Mouse (Mus musculus): Measurements from ENCODE around the gene Tmpo.

The Tmpo gene

DNA sequence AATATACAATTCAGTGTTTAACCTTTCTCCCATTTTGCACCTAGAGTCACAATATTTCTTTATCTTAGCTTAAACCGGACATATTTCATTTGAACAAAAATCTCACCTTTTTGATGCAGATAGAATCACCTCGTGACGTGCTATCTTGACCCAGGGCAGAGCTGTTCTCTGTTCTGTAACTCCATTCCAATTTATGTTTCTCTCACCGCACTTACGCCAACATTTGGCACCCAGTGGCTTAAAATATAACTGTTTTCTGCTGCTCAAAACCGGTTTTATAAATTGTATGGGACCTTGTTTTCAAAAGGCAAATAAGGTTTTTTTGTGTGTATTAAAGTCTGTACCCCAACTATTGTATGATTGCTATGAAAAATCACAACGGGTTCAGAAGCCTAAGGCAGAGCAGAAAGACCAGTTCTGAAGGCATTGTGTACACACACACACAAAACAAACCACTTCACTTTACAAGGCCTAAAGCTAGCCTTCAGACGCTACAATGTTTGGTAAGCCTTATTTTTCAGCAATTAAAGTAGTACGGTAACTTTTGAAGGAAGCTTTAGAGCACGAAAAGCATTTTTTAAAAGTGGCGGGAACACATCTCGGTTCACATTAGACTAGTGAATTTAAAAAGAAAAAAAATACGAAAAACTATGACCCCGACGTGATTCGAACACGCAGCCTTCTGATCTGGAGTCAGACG lies at the start of gene Tmpo:
Tmpo (minus strand) TSS at position 555 of the 700 bp plus-strand sequence.
- no peak for DNase-seq (ENCODE audit: low spot score in 2 of 2)

GRCm38 (mm10) chr10:91230400-91230799 lies 49.3 kb upstream of the Tmpo start:
- DNase-seq (ENCODE audit: low spot score in 2 of 2), result no peak

DNA sequence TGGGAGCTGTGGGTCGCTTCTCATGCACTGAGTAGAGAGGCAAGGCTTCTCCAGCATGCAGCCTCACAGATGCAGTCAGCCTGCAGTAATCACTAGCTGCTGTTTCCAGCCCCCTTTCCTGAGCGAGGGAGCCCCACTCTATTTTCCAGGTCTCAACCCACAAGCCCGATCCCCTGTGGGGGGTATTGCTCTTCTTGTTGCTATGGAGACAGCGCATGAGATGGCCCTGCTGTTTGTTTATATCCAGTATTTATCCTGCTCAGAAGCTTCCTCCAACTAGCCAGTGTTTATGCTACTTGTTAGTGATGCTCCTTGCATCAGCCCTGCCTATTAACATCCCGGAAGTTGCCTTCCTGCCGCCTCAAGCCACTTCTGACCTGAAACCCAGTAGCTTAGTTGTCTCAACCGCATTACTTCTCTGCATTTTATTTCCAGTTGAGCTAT lies 48.4 kb upstream of the Tmpo start:
- no peak for DNase-seq (ENCODE audit: low spot score in 2 of 2)

GRCm38 (mm10) chr10:91228924-91229517 lies 47.9 kb upstream of the Tmpo start:
- no peak for DNase-seq (ENCODE audit: low spot score in 2 of 2)

DNA sequence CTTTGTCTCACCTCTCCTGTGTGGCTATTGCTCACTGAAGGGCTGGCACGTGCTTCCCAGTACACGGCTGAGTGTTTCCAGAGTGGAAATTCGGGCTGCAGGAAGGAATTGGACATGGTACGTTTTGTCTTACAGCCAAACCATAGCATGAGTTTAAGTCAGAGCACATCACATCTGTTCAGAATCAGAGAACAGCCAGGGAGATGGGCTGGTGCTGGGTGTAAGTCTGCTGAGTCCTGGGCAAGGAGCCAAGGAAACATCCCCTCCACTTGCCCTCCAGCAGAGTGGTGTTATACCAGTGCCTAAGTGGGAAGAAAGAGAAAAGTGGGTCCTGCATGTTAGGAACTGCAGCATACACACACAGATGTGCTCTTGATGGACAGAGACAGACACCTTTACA lies 45.9 kb upstream of the Tmpo start:
- no peak for DNase-seq (ENCODE audit: low spot score in 2 of 2)

DNA sequence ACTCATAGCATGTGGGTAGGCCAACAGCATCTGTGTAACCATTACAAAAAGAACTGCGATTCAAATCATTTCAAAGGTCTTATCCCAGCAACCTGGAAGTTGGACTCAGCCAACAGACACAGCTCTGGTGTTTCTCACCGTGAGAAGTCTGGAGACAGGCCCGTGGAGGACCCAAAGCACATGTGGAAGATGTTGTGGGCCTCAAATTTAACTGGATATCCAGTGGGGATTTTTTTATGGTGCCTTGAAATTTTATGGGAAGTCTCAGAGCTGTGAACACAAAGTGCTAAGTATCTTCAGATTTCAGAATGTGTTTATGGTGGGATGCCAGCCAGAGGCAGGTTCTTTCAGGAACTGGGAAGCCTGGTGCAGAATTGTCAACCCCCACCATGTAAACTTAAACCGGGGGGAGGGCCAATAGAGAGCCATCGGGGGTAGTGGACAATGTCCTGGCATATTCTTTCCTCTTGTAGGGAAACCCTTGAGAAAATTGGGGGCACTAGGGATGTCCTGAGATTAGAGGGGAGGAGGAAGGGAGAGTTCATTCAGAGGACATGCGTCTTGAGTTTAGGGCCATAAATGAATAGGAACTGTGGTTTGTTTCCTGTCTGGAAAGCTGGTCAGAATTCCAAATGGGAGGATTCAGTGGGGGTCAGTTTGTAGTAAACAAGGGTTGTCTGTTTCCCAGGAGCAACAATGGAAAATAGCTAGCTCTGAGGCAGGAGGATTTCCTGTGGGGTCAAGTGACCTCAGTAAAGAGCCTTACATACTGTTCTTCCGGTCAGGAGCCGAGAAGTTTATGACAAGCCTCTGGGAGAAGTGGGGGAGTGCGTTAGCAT lies 41.5 kb upstream of the Tmpo start:
- no peak for DNase-seq (ENCODE audit: low spot score in 2 of 2)

DNA sequence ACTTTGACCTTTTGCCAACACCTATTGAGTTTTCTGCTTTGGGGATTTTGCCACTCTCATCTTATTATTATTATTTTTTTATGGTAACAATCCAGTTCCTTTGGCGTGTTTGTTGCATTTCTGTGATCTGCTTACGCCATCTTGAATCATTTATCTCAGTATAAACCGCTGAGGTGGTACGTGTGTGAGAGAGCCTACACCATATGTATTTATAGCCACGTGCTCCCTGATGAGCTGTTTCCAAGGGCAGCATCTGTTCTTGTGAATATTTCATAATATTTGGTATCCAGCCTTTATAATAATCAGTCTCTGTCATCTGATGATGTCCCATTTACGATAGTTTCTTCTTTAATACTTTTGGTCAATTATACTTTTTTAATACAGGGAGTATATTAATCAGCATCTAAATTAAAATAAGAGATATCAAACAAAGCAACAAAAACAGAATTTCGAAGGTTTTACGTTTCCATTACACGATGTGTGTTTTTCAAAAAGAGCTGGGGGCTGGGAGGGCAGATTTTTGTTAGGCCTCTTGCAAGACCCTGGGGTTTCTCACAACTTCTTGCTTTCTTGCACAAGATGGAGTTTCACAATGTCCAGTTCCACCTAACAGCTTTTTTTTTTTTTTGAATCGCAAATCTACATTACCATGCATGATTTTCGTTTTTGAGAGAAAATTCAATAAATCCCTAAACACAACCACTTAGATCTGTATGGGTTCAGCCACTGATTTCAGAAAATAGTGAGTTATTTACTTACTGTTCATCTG lies 28.0 kb upstream of the Tmpo start:
- no peak for DNase-seq (ENCODE audit: low spot score in 2 of 2)

GRCm38 (mm10) chr10:91208461-91208860 lies 27.3 kb upstream of the Tmpo start:
- DNase-seq (ENCODE audit: low spot score in 2 of 2), result no peak

DNA sequence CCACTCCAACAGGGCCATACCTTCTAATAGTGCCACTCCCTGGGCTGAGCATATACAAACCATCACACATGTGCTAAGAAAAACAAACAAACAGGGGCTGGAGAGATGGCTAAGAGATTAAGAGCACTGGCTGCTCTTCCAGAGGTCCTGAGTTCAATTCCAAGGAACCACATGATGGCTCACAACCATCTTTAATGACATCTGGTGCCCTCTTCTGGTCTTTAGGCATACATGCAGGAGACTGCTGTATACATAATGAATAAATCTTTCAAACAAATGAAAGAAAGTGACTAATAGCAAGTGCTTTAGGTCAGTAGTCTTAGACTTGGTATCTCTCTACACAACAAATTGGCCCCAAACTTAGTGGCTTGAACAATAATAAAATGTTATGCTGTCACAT lies 26.2 kb upstream of the Tmpo start:
- no peak for DNase-seq (ENCODE audit: low spot score in 2 of 2)

GRCm38 (mm10) chr10:91205632-91206031 lies 24.5 kb upstream of the Tmpo start:
- no peak for DNase-seq (ENCODE audit: low spot score in 2 of 2)

- no peak for DNase-seq (ENCODE audit: low spot score in 2 of 2)
Measured at GRCm38 (mm10) chr10:91200581-91200980, 19.5 kb upstream of the Tmpo start.

DNA sequence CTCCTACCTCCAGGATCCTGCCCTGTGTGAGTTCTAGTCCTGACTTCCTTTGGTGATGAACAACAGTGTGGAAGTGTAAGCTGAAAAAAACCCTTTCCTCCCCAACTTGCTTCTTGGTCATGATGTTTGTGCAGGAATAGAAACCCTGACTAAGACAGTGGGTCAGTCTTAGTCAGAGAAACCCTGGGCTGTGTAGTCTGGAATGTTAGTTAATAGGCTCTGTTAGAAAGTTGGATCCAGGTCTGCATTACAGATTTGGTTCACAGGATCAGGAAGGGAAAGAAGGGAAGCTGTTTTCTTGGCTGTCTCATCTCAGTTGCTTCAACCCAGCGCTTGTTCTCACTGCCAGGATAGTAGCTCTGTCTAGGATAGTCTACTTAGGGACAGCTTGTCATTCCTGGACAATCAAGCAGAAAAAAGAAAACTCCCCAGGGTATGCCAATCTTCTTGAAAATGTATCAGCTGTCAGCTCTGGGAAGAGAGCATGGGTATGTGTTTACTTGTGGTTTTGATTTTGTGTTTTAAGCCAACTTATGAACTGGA lies 18.2 kb upstream of the Tmpo start:
- no peak for DNase-seq (ENCODE audit: low spot score in 2 of 2)

GRCm38 (mm10) chr10:91197704-91198103 lies 16.6 kb upstream of the Tmpo start:
- no peak for DNase-seq (ENCODE audit: low spot score in 2 of 2)

- no peak for DNase-seq (ENCODE audit: low spot score in 2 of 2)
Measured at GRCm38 (mm10) chr10:91196778-91197177, 15.7 kb upstream of the Tmpo start.

DNA sequence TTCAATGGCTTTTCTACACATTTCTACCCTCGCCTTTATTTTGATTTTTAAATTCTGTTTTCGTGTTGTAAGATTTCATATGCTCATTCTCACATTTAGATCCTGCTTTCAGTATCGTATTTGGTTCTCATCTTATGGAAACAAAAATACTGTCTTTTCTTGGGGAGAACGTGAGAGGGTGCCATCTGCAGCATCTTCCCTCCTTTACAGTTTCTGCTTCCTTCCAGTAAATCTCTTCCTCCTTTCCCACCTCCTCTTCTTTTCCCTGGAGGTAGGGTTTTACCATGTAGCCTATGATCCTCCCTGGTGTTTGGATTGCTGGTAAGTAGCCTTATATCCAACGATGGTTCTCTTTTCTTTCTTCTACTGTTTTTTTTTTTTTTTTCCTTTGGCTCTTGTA lies 14.6 kb upstream of the Tmpo start:
- no peak for DNase-seq (ENCODE audit: low spot score in 2 of 2)

DNA sequence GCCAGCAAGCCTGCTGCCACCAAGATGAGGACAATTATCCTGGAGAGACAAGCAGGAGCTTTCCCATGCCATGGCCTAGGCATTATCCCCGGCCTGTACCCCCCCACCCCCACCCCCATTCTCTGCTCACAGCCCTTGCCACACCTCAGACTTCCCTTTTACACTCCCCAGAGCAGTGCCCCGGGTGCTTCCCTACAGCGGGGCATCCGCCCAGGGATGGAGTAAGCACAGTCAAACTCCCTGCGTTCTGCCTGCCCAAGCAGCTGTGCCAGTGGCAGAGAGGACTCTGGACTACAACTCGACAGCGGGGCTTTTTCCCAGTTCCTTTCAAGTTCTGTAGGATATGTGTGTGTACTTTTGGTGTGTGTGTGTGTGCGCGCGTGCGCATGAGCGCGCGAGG lies 14.0 kb upstream of the Tmpo start:
- DNase-seq (ENCODE audit: low spot score in 2 of 2), result no peak

GRCm38 (mm10) chr10:91191851-91192250 lies 10.7 kb upstream of the Tmpo start:
- DNase-seq (ENCODE audit: low spot score in 2 of 2), result no peak

- DNase-seq (ENCODE audit: low spot score in 2 of 2), result no peak
Measured at GRCm38 (mm10) chr10:91189476-91189875, 8.4 kb upstream of the Tmpo start.

GRCm38 (mm10) chr10:91188684-91189287 lies 7.7 kb upstream of the Tmpo start:
- DNase-seq (ENCODE audit: low spot score in 2 of 2), result no peak

- peak; percentile 65 to 81 for DNase-seq (ENCODE audit: low spot score in 2 of 2)
Measured at GRCm38 (mm10) chr10:91187872-91188271, 6.8 kb upstream of the Tmpo start.

DNA sequence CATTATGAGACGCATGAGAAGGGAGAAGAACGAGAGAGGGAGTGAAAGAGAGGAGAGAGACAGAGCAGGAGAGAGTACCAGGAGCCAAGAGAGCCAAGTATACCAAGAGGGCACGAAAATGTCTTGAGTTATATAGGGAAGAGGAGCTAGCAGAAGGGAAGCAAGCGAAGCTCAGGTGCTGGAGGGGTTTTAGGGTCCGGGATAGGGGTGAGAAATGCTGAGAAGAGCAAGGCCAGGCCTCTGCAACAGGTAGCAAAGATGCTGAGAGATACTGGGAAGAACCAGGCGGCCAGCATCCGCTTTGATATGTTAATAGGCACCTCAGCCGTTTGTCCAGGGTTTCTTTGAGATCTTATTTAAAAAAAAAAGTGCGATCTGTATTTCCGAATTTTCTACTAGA lies 6.2 kb upstream of the Tmpo start:
- DNase-seq (ENCODE audit: low spot score in 2 of 2), result no peak
